Mouse (Mus musculus): ENCODE results near the gene Map3k4. TPM values are rescaled to one million over a fixed set of nuclear protein-coding genes. Genes with fewer than 3 reads are reported as not detected.

Map3k4 gene
- polyA plus RNA-seq, 1 experiment, result 19.6 TPM

- Histone ChIP-seq H3K79me2 (ENCODE audit: control insufficient read depth, insufficient read depth) (peaks cover 56% of the 10 kb centered on the region), H3ac (ENCODE audit: control insufficient read depth, insufficient read length) (no peak overlapping the region)
Observed at GRCm38 (mm10) chr17:12294424-12294823, 24.2 kb downstream of the Map3k4 start.

GRCm38 (mm10) chr17:12293571-12293970 is 25.0 kb downstream of the Map3k4 start:
- peaks cover 55% of the 10 kb centered on the region for H3K79me2 ChIP-seq (ENCODE audit: control insufficient read depth, insufficient read depth)
- no peak overlapping the region for H3K4me2 ChIP-seq (ENCODE audit: low read depth)
- H3K27me3 ChIP-seq (ENCODE audit: control insufficient read depth, insufficient read depth, insufficient read length), result no peaks in the 10 kb centered on the region
- no peak overlapping the region for H3ac ChIP-seq (ENCODE audit: control insufficient read depth, insufficient read length)
- H3K4me3 ChIP-seq, result no peak overlapping the region
- H3K36me3 ChIP-seq (ENCODE audit: control insufficient read depth, insufficient read depth), result no peaks in the 10 kb centered on the region
- TF ChIP-seq SRF (IDR thresholded peaks at IDR 0.05; ENCODE audit: control insufficient read depth, insufficient read length, low read depth) (no peak), POLR2A (IDR thresholded peaks at IDR 0.05; ENCODE audit: insufficient read length, low read depth) (no peak), REST (IDR thresholded peaks at IDR 0.05; ENCODE audit: insufficient read depth, insufficient read length) (no peak), MYOG (IDR thresholded peaks at IDR 0.05; ENCODE audit: control insufficient read depth in 1 of 3, insufficient read depth in 1 of 3, insufficient read length in 2 of 3, low read depth in 2 of 3) (no peak), E2F4 (IDR thresholded peaks at IDR 0.05; ENCODE audit: insufficient read depth) (no peak), MYOD1 (IDR thresholded peaks at IDR 0.05; ENCODE audit: control insufficient read depth in 1 of 3, insufficient read length in 2 of 3, low read depth in 2 of 3) (no peak), TCF3 (IDR thresholded peaks at IDR 0.05; ENCODE audit: insufficient read length, low read depth) (no peak), TCF12 (IDR thresholded peaks at IDR 0.05; ENCODE audit: insufficient read depth, poor library complexity, severe bottlenecking) (no peak), USF1 (IDR thresholded peaks at IDR 0.05; ENCODE audit: low read depth) (no peak), CEBPB (IDR thresholded peaks at IDR 0.05; ENCODE audit: insufficient read depth, poor library complexity, severe bottlenecking) (no peak), MAX (IDR thresholded peaks at IDR 0.05; ENCODE audit: low read depth) (no peak), POLR2AphosphoS2 (IDR thresholded peaks at IDR 0.05; ENCODE audit: insufficient read length, low read depth) (no peak)

More at GRCm38 (mm10) chr17:12294424-12294823, 24.2 kb downstream of the Map3k4 start:
- Histone ChIP-seq H3K36me3 (ENCODE audit: control insufficient read depth, insufficient read depth) (no peaks in the 10 kb centered on the region), H3K4me2 (ENCODE audit: low read depth) (no peak overlapping the region), H3K4me3 (no peak overlapping the region), H3K27me3 (ENCODE audit: control insufficient read depth, insufficient read depth, insufficient read length) (no peaks in the 10 kb centered on the region)
- TF ChIP-seq TCF3 (IDR thresholded peaks at IDR 0.05; ENCODE audit: insufficient read length, low read depth) (no peak), MYOG (IDR thresholded peaks at IDR 0.05; ENCODE audit: control insufficient read depth in 1 of 3, insufficient read depth in 1 of 3, insufficient read length in 2 of 3, low read depth in 2 of 3) (no peak), REST (IDR thresholded peaks at IDR 0.05; ENCODE audit: insufficient read depth, insufficient read length) (no peak), SRF (IDR thresholded peaks at IDR 0.05; ENCODE audit: control insufficient read depth, insufficient read length, low read depth) (no peak), USF1 (IDR thresholded peaks at IDR 0.05; ENCODE audit: low read depth) (no peak), TCF12 (IDR thresholded peaks at IDR 0.05; ENCODE audit: insufficient read depth, poor library complexity, severe bottlenecking) (no peak), MYOD1 (IDR thresholded peaks at IDR 0.05; ENCODE audit: control insufficient read depth in 1 of 3, insufficient read length in 2 of 3, low read depth in 2 of 3) (no peak), CEBPB (IDR thresholded peaks at IDR 0.05; ENCODE audit: insufficient read depth, poor library complexity, severe bottlenecking) (no peak), POLR2AphosphoS2 (IDR thresholded peaks at IDR 0.05; ENCODE audit: insufficient read length, low read depth) (no peak), MAX (IDR thresholded peaks at IDR 0.05; ENCODE audit: low read depth) (no peak), POLR2A (IDR thresholded peaks at IDR 0.05; ENCODE audit: insufficient read length, low read depth) (no peak)

- Histone ChIP-seq H3K79me2 (ENCODE audit: control insufficient read depth, insufficient read depth) (peaks cover 60% of the 10 kb centered on the region), H3ac (ENCODE audit: control insufficient read depth, insufficient read length) (no peak overlapping the region), H3K36me3 (ENCODE audit: control insufficient read depth, insufficient read depth) (no peaks in the 10 kb centered on the region), H3K4me2 (ENCODE audit: low read depth) (peak overlapping the region; percentile 3), H3K27me3 (ENCODE audit: control insufficient read depth, insufficient read depth, insufficient read length) (no peaks in the 10 kb centered on the region), H3K4me3 (no peak overlapping the region)
- TF ChIP-seq MYOD1 (IDR thresholded peaks at IDR 0.05; ENCODE audit: control insufficient read depth in 1 of 3, insufficient read length in 2 of 3, low read depth in 2 of 3) (no peak), POLR2AphosphoS2 (IDR thresholded peaks at IDR 0.05; ENCODE audit: insufficient read length, low read depth) (no peak), SRF (IDR thresholded peaks at IDR 0.05; ENCODE audit: control insufficient read depth, insufficient read length, low read depth) (no peak), MAX (IDR thresholded peaks at IDR 0.05; ENCODE audit: low read depth) (no peak), MYOG (IDR thresholded peaks at IDR 0.05; ENCODE audit: control insufficient read depth in 1 of 3, insufficient read depth in 1 of 3, insufficient read length in 2 of 3, low read depth in 2 of 3) (no peak), POLR2A (IDR thresholded peaks at IDR 0.05; ENCODE audit: insufficient read length, low read depth) (no peak), CEBPB (IDR thresholded peaks at IDR 0.05; ENCODE audit: insufficient read depth, poor library complexity, severe bottlenecking) (no peak), E2F4 (IDR thresholded peaks at IDR 0.05; ENCODE audit: insufficient read depth) (no peak), REST (IDR thresholded peaks at IDR 0.05; ENCODE audit: insufficient read depth, insufficient read length) (no peak), USF1 (IDR thresholded peaks at IDR 0.05; ENCODE audit: low read depth) (no peak), TCF12 (IDR thresholded peaks at IDR 0.05; ENCODE audit: insufficient read depth, poor library complexity, severe bottlenecking) (no peak)
Observed at GRCm38 (mm10) chr17:12292877-12293276, 25.7 kb downstream of the Map3k4 start.

GRCm38 (mm10) chr17:12292356-12292755 is 26.2 kb downstream of the Map3k4 start:
- no peaks in the 10 kb centered on the region for H3K36me3 ChIP-seq (ENCODE audit: control insufficient read depth, insufficient read depth)
- peaks cover 60% of the 10 kb centered on the region for H3K79me2 ChIP-seq (ENCODE audit: control insufficient read depth, insufficient read depth)
- no peak overlapping the region for H3ac ChIP-seq (ENCODE audit: control insufficient read depth, insufficient read length)
- TF ChIP-seq REST (IDR thresholded peaks at IDR 0.05; ENCODE audit: insufficient read depth, insufficient read length), result no peak
- TF ChIP-seq MYOD1 (IDR thresholded peaks at IDR 0.05; ENCODE audit: control insufficient read depth in 1 of 3, insufficient read length in 2 of 3, low read depth in 2 of 3), result no peak
- no peak for TF ChIP-seq POLR2A (IDR thresholded peaks at IDR 0.05; ENCODE audit: insufficient read length, low read depth)
- TF ChIP-seq E2F4 (IDR thresholded peaks at IDR 0.05; ENCODE audit: insufficient read depth), result no peak
- no peak for TF ChIP-seq POLR2AphosphoS2 (IDR thresholded peaks at IDR 0.05; ENCODE audit: insufficient read length, low read depth)
- TF ChIP-seq TCF12 (IDR thresholded peaks at IDR 0.05; ENCODE audit: insufficient read depth, poor library complexity, severe bottlenecking), result no peak
- no peak for TF ChIP-seq MAX (IDR thresholded peaks at IDR 0.05; ENCODE audit: low read depth)
- TF ChIP-seq CEBPB (IDR thresholded peaks at IDR 0.05; ENCODE audit: insufficient read depth, poor library complexity, severe bottlenecking), result no peak
- no peak for TF ChIP-seq MYOG (IDR thresholded peaks at IDR 0.05; ENCODE audit: control insufficient read depth in 1 of 3, insufficient read depth in 1 of 3, insufficient read length in 2 of 3, low read depth in 2 of 3)
- TF ChIP-seq TCF3 (IDR thresholded peaks at IDR 0.05; ENCODE audit: insufficient read length, low read depth), result no peak
- TF ChIP-seq SRF (IDR thresholded peaks at IDR 0.05; ENCODE audit: control insufficient read depth, insufficient read length, low read depth), result no peak
- no peak for TF ChIP-seq USF1 (IDR thresholded peaks at IDR 0.05; ENCODE audit: low read depth)
- no peaks in the 10 kb centered on the region for H3K27me3 ChIP-seq (ENCODE audit: control insufficient read depth, insufficient read depth, insufficient read length)
- H3K4me3 ChIP-seq, result no peak overlapping the region
- H3K4me2 ChIP-seq (ENCODE audit: low read depth), result no peak overlapping the region

Measured in myocyte (in vitro differentiated cells).